Mouse (Mus musculus) CH12.LX (cell line): ENCODE measurements around the gene Eral1. TPM values are rescaled to one million over a fixed set of nuclear protein-coding genes. Genes with fewer than 3 reads are reported as not detected.
A peak's percentile ranks its signal among the peaks of the same experiment; 100 is the strongest.

Source experiments
- DNase-seq: peaks from one replicate; pipeline ENCODE4 v3.0.0-alpha.2; 2013; ENCODE audit errors: extremely low read depth
- H3K27ac ChIP-seq: 2 replicates; pipeline ENCODE4 v1.5.1; 2012; ENCODE audit warnings: low read depth, mild to moderate bottlenecking, control low read depth, moderate library complexity; ENCODE audit not compliant: insufficient read depth
- H3K27me3 ChIP-seq: replicated peaks from 2 replicates; pipeline ENCODE3; 2012; ENCODE audit warnings: inconsistent platforms
- H3K36me3 ChIP-seq, 2 experiments: replicated peaks in 1 of 2; 2 replicates each; pipeline versions ENCODE3 to v1.6.1; 2012; ENCODE audit warnings: inconsistent platforms in 1 of 2, low read length in 1 of 2, mild to moderate bottlenecking in 1 of 2, mixed read lengths in 1 of 2, moderate library complexity in 1 of 2; ENCODE audit not compliant: control insufficient read depth in 1 of 2, insufficient read depth in 1 of 2
- H3K4me1 ChIP-seq, 2 experiments: 2 replicates each; pipeline ENCODE4 v1.6.1; 2012; ENCODE audit warnings: inconsistent platforms in 1 of 2, moderate library complexity in 1 of 2; ENCODE audit not compliant: insufficient read depth in 2 of 2, control insufficient read depth in 1 of 2
- H3K4me2 ChIP-seq: 2 replicates; pipeline ENCODE4 v1.6.1; 2012; ENCODE audit warnings: low read depth, mild to moderate bottlenecking, control low read depth; ENCODE audit not compliant: poor library complexity, insufficient read depth, severe bottlenecking
- H3K4me3 ChIP-seq, 3 experiments: fragments of 150-350 bp in 1 of 3; sonication (generic) in 1 of 3; replicated peaks in 1 of 3; 2 replicates each; pipeline versions ENCODE3 to v1.5.1; 2011 to 2012; ENCODE audit warnings: low read depth in 2 of 3, low read length in 2 of 3, mild to moderate bottlenecking in 2 of 3, moderate library complexity in 2 of 3, control low read depth in 1 of 3, improper control_type of control experiment in 1 of 3, inconsistent platforms in 1 of 3, mixed read lengths in 1 of 3; ENCODE audit not compliant: poor library complexity in 1 of 3
- H3K79me2 ChIP-seq: replicated peaks from 2 replicates; pipeline ENCODE4 v1.6.1; 2012; ENCODE audit warnings: mild to moderate bottlenecking, moderate library complexity; ENCODE audit not compliant: control insufficient read depth, poor library complexity, insufficient read depth, severe bottlenecking; ENCODE audit errors: extremely low read depth
- H3K9ac ChIP-seq: 2 replicates; pipeline ENCODE4 v1.6.1; 2012; ENCODE audit warnings: low read depth, mild to moderate bottlenecking, control low read depth, moderate library complexity; ENCODE audit not compliant: insufficient read depth
- H3K9me3 ChIP-seq: replicated peaks from 2 replicates; pipeline ENCODE3; 2012; ENCODE audit warnings: low read length, inconsistent platforms, mixed read lengths
- CTCF ChIP-seq, 2 experiments: IDR thresholded peaks in 1 of 2; conservative IDR thresholded peaks in 1 of 2; 2 replicates each; pipeline ENCODE4 v1.5.1; 2011 to 2012; ENCODE audit warnings: low read depth in 2 of 2, low read length in 2 of 2, improper control_type of control experiment in 1 of 2, inconsistent platforms in 1 of 2, mild to moderate bottlenecking in 1 of 2, moderate library complexity in 1 of 2
- ELF1 ChIP-seq: IDR thresholded peaks from 2 replicates; pipeline ENCODE4 v1.6.1; 2014; ENCODE audit warnings: low read depth, mild to moderate bottlenecking, inconsistent platforms, low read length, improper control_type of control experiment
- GABPA ChIP-seq: IDR thresholded peaks from 2 replicates; pipeline ENCODE4 v1.6.1; 2012; ENCODE audit warnings: low read depth, low read length, improper control_type of control experiment, inconsistent platforms; ENCODE audit not compliant: insufficient replicate concordance
- HCFC1 ChIP-seq: IDR thresholded peaks from 2 replicates; pipeline ENCODE4 v1.6.1; 2012; ENCODE audit warnings: low read depth, mild to moderate bottlenecking, inconsistent platforms, low read length, improper control_type of control experiment
- IRF4 ChIP-seq: IDR thresholded peaks from 2 replicates; pipeline ENCODE4 v1.6.1; 2014; ENCODE audit warnings: low read depth, mild to moderate bottlenecking, inconsistent platforms, low read length, improper control_type of control experiment
- JUN ChIP-seq: IDR thresholded peaks from 2 replicates; pipeline ENCODE4 v1.6.1; 2011; ENCODE audit warnings: low read depth, mild to moderate bottlenecking, low read length, improper control_type of control experiment, moderate library complexity; ENCODE audit not compliant: insufficient read depth
- MEF2A ChIP-seq: IDR thresholded peaks from 2 replicates; pipeline ENCODE4 v1.6.1; 2014; ENCODE audit warnings: low read depth, mild to moderate bottlenecking, inconsistent platforms, low read length, improper control_type of control experiment, borderline replicate concordance
- NELFE ChIP-seq: IDR thresholded peaks from 2 replicates; pipeline ENCODE4 v1.6.1; 2011; ENCODE audit warnings: low read depth, low read length, improper control_type of control experiment
- NRF1 ChIP-seq: IDR thresholded peaks from 2 replicates; pipeline ENCODE4 v1.6.1; 2014; ENCODE audit warnings: low read depth, mild to moderate bottlenecking, inconsistent platforms, low read length, improper control_type of control experiment, moderate library complexity
- PAX5 ChIP-seq: IDR thresholded peaks from 2 replicates; pipeline ENCODE4 v1.6.1; 2012; ENCODE audit warnings: low read length, inconsistent platforms, mixed read lengths
- RAD21 ChIP-seq: IDR thresholded peaks from 2 replicates; pipeline ENCODE4 v1.6.1; 2011; ENCODE audit warnings: low read depth, mild to moderate bottlenecking, low read length, improper control_type of control experiment, moderate library complexity
- SMC3 ChIP-seq: IDR thresholded peaks from 2 replicates; pipeline ENCODE4 v1.6.1; 2011; ENCODE audit warnings: low read depth, low read length, improper control_type of control experiment
- TBP ChIP-seq: conservative IDR thresholded peaks from 2 replicates; pipeline ENCODE4 v1.6.1; 2011; ENCODE audit warnings: low read depth, low read length, improper control_type of control experiment
- USF1 ChIP-seq: IDR thresholded peaks from 2 replicates; pipeline ENCODE4 v1.6.1; 2014; ENCODE audit warnings: low read depth, mild to moderate bottlenecking, inconsistent platforms, low read length, improper control_type of control experiment
- ZC3H11A ChIP-seq: IDR thresholded peaks from 2 replicates; pipeline ENCODE4 v1.6.1; 2012; ENCODE audit warnings: low read depth, mild to moderate bottlenecking, inconsistent platforms, low read length, improper control_type of control experiment
- ZKSCAN1 ChIP-seq: IDR thresholded peaks from 2 replicates; pipeline ENCODE4 v1.6.1; 2012; ENCODE audit warnings: low read depth, inconsistent platforms, low read length, improper control_type of control experiment, borderline replicate concordance
- ZMIZ1 ChIP-seq: IDR thresholded peaks from 2 replicates; pipeline ENCODE4 v1.6.1; 2012; ENCODE audit warnings: low read depth, mild to moderate bottlenecking, inconsistent platforms, low read length, improper control_type of control experiment
- ZNF384 ChIP-seq: IDR thresholded peaks from 2 replicates; pipeline ENCODE4 v1.6.1; 2012; ENCODE audit warnings: low read depth, low read length, improper control_type of control experiment, inconsistent platforms
- dilution Hi-C: fragments of 300-500 bp; cut with MboI; formaldehyde crosslinking; loops from 2 replicates; pipeline ENCODE4 v1.14.3; 2020; ENCODE audit warnings: low sequenced_read_pairs; ENCODE audit not compliant: extremely low pct_unique_long_range_greater_than_20kb, extremely low pct_ligation_motif_present
- in situ Hi-C: fragments of 300-500 bp; cut with MboI; formaldehyde crosslinking; loops from 3 replicates; pipeline ENCODE4 v1.14.3; 2019; ENCODE audit warnings: low sequenced_read_pairs, low pct_ligation_motif_present, low pct_unique_long_range_greater_than_20kb, mixed read lengths
- polyA plus RNA-seq: library from polyadenylated mRNA; unstranded; fragments of >175 nt; gene quantifications from 2 replicates; pipeline ENCODE4 v1.2.1, GENCODE M21; 2012; ENCODE audit warnings: low read depth; ENCODE audit not compliant: insufficient read length
- total RNA-seq, 2 experiments: library from RNA; depleted of rRNA; stranded (reverse); fragments of 300-350 nt in 1 of 2; fragments of >200 nt in 1 of 2; gene quantifications; 2 replicates each; pipeline ENCODE4 v1.2.3; 2012 to 2014

The Eral1 gene
- total and polyA plus RNA-seq, 3 experiments, result 39.1 to 43.2 (median 41.5) TPM

DNA sequence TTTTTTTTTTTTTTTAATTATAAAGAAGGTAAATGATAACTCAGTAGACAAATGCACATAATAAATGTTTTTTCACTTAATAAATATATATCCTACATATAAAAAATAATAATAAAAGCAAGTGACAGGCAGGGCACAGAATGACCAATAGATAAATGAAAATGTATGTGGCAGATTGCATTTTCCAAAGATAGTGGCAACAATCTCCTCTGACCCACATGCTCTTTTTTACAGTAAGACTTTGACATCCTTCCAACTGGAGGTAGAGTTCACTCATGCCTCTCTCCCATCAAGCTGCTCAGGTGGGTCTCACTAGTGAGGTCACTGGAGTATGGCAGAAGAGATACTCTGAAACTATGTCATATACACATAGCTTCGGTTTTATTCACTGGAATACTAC is 17.6 kb downstream of the Eral1 start:
- no peak for DNase-seq
- Histone ChIP-seq H3K4me2 (no peak overlapping the region), H3K4me1 (peaks cover 0 to 2% of the 10 kb centered on the region in 2 experiments; a peak in 1 of 4 replicates), H3K36me3 (peaks cover 20 to 24% of the 10 kb centered on the region in 2 experiments), H3K9me3 (no peaks in the 10 kb centered on the region), H3K27me3 (no peaks in the 10 kb centered on the region), H3K9ac (no peak overlapping the region), H3K4me3 (no peak overlapping the region), H3K79me2 (no peaks in the 10 kb centered on the region), H3K27ac (no peak overlapping the region)
- dilution Hi-C loops, result no loop called here
- TF ChIP-seq ZMIZ1 (no peak), TBP (no peak), HCFC1 (no peak)
- in situ Hi-C loops, result no loop called here

DNA sequence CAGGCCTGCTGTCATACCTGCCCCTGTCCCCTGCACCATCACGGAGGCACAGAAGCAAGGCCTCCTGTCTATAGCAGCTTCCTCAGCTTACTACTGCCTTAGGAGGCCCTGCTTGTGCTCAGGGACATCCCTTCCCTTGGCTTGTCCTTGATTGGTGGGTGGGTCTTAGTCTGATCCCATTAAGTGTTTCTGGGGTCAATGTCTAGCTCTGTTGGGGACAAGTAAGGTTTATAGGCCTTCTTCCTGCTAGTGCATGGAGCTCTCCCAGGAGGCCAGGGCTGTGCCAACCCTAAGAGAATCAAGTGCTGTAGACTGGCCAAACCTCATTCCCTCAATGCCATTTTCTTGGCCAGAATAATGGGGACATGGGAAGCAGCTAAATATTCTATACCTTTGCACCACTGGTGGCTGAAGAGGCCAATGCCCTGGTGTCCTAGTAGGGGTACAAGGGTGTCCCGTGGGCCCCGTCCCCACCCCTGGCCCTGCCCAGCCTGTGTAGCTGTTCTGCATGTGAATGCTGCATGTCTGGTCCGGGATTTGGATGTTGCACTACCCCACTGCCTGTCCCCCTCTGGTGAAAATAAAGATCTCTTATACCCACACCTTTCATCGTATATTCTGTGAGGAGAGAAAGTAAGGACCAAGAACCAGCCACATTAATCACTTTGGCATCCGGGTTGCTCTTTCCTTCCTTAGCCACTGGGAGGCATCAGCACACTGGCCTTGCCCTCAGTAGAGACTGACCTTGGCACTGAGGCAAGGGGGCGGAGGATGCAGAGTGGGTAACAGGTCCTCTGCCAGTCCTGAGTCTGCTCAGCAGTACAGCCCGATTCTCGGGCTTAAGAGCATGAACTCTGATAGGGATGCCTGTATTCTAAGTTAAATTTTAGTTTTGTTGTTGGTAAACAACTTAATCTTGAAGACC is 20.1 kb downstream of the Eral1 start:
- no peak for TF ChIP-seq USF1
- no peak for TF ChIP-seq ZNF384
- no peak for TF ChIP-seq GABPA
- no peak for TF ChIP-seq MEF2A
- TF ChIP-seq ELF1, result peak; percentile 47; the same call in 1 of the 2 replicates
- TF ChIP-seq ZC3H11A, result peak; percentile 75
- TF ChIP-seq SMC3, result peak; percentile 97
- TF ChIP-seq IRF4, result 0 out of 2 replicates have a peak, but pooled peaks have one; percentile 8
- TF ChIP-seq JUN, result no peak
- TF ChIP-seq RAD21, result peak; percentile 99
- TF ChIP-seq CTCF (conservative IDR thresholded peaks at IDR 0.05 in 1 of 2, IDR thresholded peaks at IDR 0.05 in 1 of 2; ENCODE audit: low read depth in 2 of 2, low read length in 2 of 2), result peak; percentile 71 to 98
- TF ChIP-seq NRF1, result 0 out of 2 replicates have a peak, but pooled peaks have one; percentile 29
- TF ChIP-seq PAX5, result no peak
- TF ChIP-seq NELFE, result no peak; the same call in 1 of the 2 replicates
- TF ChIP-seq ZKSCAN1, result no peak
- TF ChIP-seq, all 38 proteins: peak for 7
- Histone ChIP-seq H3K4me3 (no peak overlapping the region), H3K4me2 (no peak overlapping the region), H3K4me1 (peaks cover 0 to 10% of the 10 kb centered on the region in 2 experiments; a peak in 2 of 4 replicates), H3K9ac (no peak overlapping the region), H3K27ac (no peak overlapping the region), H3K27me3 (no peaks in the 10 kb centered on the region), H3K9me3 (no peaks in the 10 kb centered on the region), H3K36me3 (peaks cover 26 to 35% of the 10 kb centered on the region in 2 experiments), H3K79me2 (no peaks in the 10 kb centered on the region)
- dilution Hi-C loops (no loop called here), in situ Hi-C loops (loop anchor here (5.0 kb wide), 1 partner anchor 117 kb away; the partner anchor contains the start of genes Nek8 and Tlcd1)
- peak; percentile 70 for DNase-seq
